Mouse (Mus musculus) spleen, adult 2 months (tissue): ENCODE measurements around the gene Rpl10-ps3.

Source experiments
- CTCF ChIP-seq: fragments of 200-500 bp; IDR thresholded peaks from 2 replicates; pipeline ENCODE4 v1.5.1; 2011; ENCODE audit warnings: mild to moderate bottlenecking, inconsistent platforms; ENCODE audit not compliant: insufficient read depth, insufficient read length, insufficient replicate concordance; ENCODE audit errors: extremely low read depth
- POLR2A ChIP-seq: fragments of 200-500 bp; IDR thresholded peaks from 2 replicates; pipeline ENCODE4 v1.6.1; 2011; ENCODE audit warnings: low read depth, low read length, inconsistent platforms

DNA sequence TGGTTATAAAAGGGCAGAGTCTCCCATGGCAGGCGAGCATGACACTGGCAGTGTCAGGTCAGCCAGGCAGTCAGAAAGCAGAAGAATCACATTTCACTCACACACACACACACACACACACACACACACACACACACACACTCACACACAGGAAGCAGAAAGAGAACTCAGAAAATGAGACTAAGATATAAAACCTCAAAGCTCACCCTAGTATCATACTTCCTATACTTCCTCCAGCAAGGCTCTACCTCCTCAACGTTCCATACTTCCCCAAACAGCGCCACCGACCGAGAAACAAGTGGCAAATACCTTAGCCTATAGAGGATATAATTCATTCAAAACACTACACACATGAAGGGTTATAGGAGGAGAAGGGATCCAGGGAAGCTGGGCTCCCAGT lies 18.5 kb upstream of the Rpl10-ps3 start:
- TF ChIP-seq CTCF (no peak), POLR2A (no peak)
